Mouse (Mus musculus): ENCODE measurements around the gene Nkap.

DNA sequence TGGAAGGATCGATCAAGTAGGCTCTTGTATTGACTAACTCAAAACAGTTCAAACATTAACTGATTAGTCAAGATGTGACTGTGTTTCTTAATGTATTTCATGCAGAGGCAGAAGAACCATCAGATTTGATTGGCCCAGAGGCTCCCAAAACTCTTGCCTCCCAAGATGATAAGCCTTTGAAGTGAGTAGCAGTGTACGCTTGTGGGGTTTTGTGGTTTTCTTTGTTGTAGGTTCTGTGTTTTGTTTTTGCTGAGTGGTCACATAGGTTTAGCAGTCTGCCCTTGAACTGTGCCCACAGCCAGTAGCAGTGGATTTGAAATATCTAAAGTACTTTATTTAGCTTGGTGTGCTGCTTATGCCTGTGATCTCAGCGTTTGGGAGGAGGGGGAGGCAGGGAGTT lies 15.1 kb downstream of the Nkap start:
- TF ChIP-seq CTCF (IDR thresholded peaks at IDR 0.05; ENCODE audit: insufficient read depth, low read length) (no peak), POLR2A (IDR thresholded peaks at IDR 0.05; ENCODE audit: borderline replicate concordance, extremely low read depth, low read depth, low read length) (no peak)

All from lung, adult 2 months (tissue).